Mouse (Mus musculus) MEL (cell line): ENCODE measurements at regions not wholly inside any gene's neighbourhood (a gene's known extent, or its start where the extent isn't known, plus 50 kb on each side); places are given as distances from the start of the nearest gene placed in this dataset.
A peak's percentile ranks its signal among the peaks of the same experiment; 100 is the strongest.

ENCODE experiments used
- DNase-seq: peaks from one replicate; pipeline ENCODE4 v3.0.0; 2011; ENCODE audit warnings: low read depth, low spot score
- H3K27ac ChIP-seq: 2 replicates; pipeline ENCODE4 v1.5.1; 2012; ENCODE audit warnings: low read depth, mild to moderate bottlenecking, control low read depth, low read length, moderate library complexity; ENCODE audit not compliant: control insufficient read depth
- H3K27me3 ChIP-seq, 2 experiments: fragments of 150-350 bp in 1 of 2; sonication (generic) in 1 of 2; 2 replicates each; pipeline ENCODE4 v1.6.1; 2012; ENCODE audit warnings: low read length in 2 of 2, mild to moderate bottlenecking in 2 of 2, improper control_type of control experiment in 1 of 2, moderate library complexity in 1 of 2; ENCODE audit not compliant: insufficient read depth in 2 of 2, control insufficient read depth in 1 of 2
- H3K36me3 ChIP-seq, 2 experiments: 2 replicates each; pipeline ENCODE4 v1.6.1; 2012 to 2014; ENCODE audit warnings: low read length in 2 of 2, improper control_type of control experiment in 1 of 2, inconsistent platforms in 1 of 2, mild to moderate bottlenecking in 1 of 2; ENCODE audit not compliant: insufficient read depth in 2 of 2, control insufficient read depth in 1 of 2
- H3K4me1 ChIP-seq, 2 experiments: fragments of 150-350 bp in 1 of 2; sonication (generic) in 1 of 2; 2 replicates each; pipeline ENCODE4 v1.6.1; 2012; ENCODE audit warnings: low read length in 2 of 2, improper control_type of control experiment in 1 of 2, mild to moderate bottlenecking in 1 of 2; ENCODE audit not compliant: insufficient read depth in 2 of 2, control insufficient read depth in 1 of 2
- H3K4me3 ChIP-seq, 2 experiments: fragments of 150-350 bp in 1 of 2; sonication (generic) in 1 of 2; 2 replicates each; pipeline ENCODE4 v1.5.1; 2012; ENCODE audit warnings: low read depth in 2 of 2, low read length in 2 of 2, mild to moderate bottlenecking in 2 of 2, moderate library complexity in 2 of 2, control low read depth in 1 of 2, improper control_type of control experiment in 1 of 2; ENCODE audit not compliant: control insufficient read depth in 1 of 2, insufficient read depth in 1 of 2
- H3K79me2 ChIP-seq: 2 replicates; pipeline ENCODE4 v1.6.1; 2012; ENCODE audit warnings: mild to moderate bottlenecking, low read length, moderate library complexity; ENCODE audit not compliant: control insufficient read depth, poor library complexity, insufficient read depth
- H3K9ac ChIP-seq: 2 replicates; pipeline ENCODE4 v1.6.1; 2012; ENCODE audit warnings: low read depth, mild to moderate bottlenecking, control low read depth, low read length, moderate library complexity; ENCODE audit not compliant: control insufficient read depth, poor library complexity, severe bottlenecking
- H3K9me3 ChIP-seq: fragments of 150-350 bp; sonication (generic); replicated peaks from 2 replicates; pipeline ENCODE4 v1.6.1; 2012; ENCODE audit warnings: mild to moderate bottlenecking, low read length, improper control_type of control experiment, moderate library complexity; ENCODE audit not compliant: insufficient read depth
- ELF1 ChIP-seq: IDR thresholded peaks from 2 replicates; pipeline ENCODE4 v1.6.1; 2014; ENCODE audit warnings: low read depth, mild to moderate bottlenecking, inconsistent platforms, low read length, improper control_type of control experiment, moderate library complexity
- EP300 ChIP-seq, 2 experiments: IDR thresholded peaks; 2 replicates each; pipeline ENCODE4 v1.6.1; 2011; ENCODE audit warnings: improper control_type of control experiment in 2 of 2, low read length in 2 of 2, low read depth in 1 of 2, mild to moderate bottlenecking in 1 of 2
- ETS1 ChIP-seq: IDR thresholded peaks from 2 replicates; pipeline ENCODE4 v1.6.1; 2012; ENCODE audit warnings: low read depth, mild to moderate bottlenecking, inconsistent platforms, low read length, improper control_type of control experiment, moderate library complexity
- GABPA ChIP-seq: IDR thresholded peaks from 2 replicates; pipeline ENCODE4 v1.6.1; 2012; ENCODE audit warnings: low read depth, mild to moderate bottlenecking, inconsistent platforms, low read length, improper control_type of control experiment, moderate library complexity
- GATA1 ChIP-seq: IDR thresholded peaks from 2 replicates; pipeline ENCODE4 v1.6.1; 2011; ENCODE audit warnings: low read depth, low read length, improper control_type of control experiment
- HCFC1 ChIP-seq: IDR thresholded peaks from 2 replicates; pipeline ENCODE4 v1.6.1; 2012; ENCODE audit warnings: low read depth, mild to moderate bottlenecking, inconsistent platforms, low read length, improper control_type of control experiment, moderate library complexity
- KAT2A ChIP-seq: conservative IDR thresholded peaks from 2 replicates; pipeline ENCODE4 v1.6.1; 2012; ENCODE audit warnings: low read depth, low read length, improper control_type of control experiment, inconsistent platforms
- MAFK ChIP-seq: IDR thresholded peaks from 2 replicates; pipeline ENCODE4 v1.6.1; 2011; ENCODE audit warnings: low read depth, mild to moderate bottlenecking, low read length, improper control_type of control experiment, borderline replicate concordance
- MYB ChIP-seq: IDR thresholded peaks from 2 replicates; pipeline ENCODE4 v1.6.1; 2011; ENCODE audit warnings: mild to moderate bottlenecking, low read depth, low read length, improper control_type of control experiment
- POLR2AphosphoS2 ChIP-seq: IDR thresholded peaks from 2 replicates; pipeline ENCODE4 v1.6.1; 2011; ENCODE audit warnings: low read length, improper control_type of control experiment
- RAD21 ChIP-seq: IDR thresholded peaks from 2 replicates; pipeline ENCODE4 v1.6.1; 2011; ENCODE audit warnings: mild to moderate bottlenecking, low read depth, low read length, improper control_type of control experiment
- RCOR1 ChIP-seq: IDR thresholded peaks from 2 replicates; pipeline ENCODE4 v1.6.1; 2012; ENCODE audit warnings: low read depth, mild to moderate bottlenecking, inconsistent platforms, low read length, improper control_type of control experiment
- TAL1 ChIP-seq: IDR thresholded peaks from 2 replicates; pipeline ENCODE4 v1.6.1; 2012; ENCODE audit warnings: mild to moderate bottlenecking, inconsistent platforms, low read length, moderate library complexity, mixed read lengths
- TCF12 ChIP-seq: IDR thresholded peaks from 2 replicates; pipeline ENCODE4 v1.6.1; 2014; ENCODE audit warnings: low read depth, mild to moderate bottlenecking, inconsistent platforms, low read length, improper control_type of control experiment, moderate library complexity
- UBTF ChIP-seq: IDR thresholded peaks from 2 replicates; pipeline ENCODE4 v1.6.1; 2012; ENCODE audit warnings: low read depth, mild to moderate bottlenecking, inconsistent platforms, low read length, improper control_type of control experiment, moderate library complexity, borderline replicate concordance; ENCODE audit not compliant: insufficient read depth
- USF1 ChIP-seq: IDR thresholded peaks from 2 replicates; pipeline ENCODE4 v1.6.1; 2014; ENCODE audit warnings: low read depth, mild to moderate bottlenecking, inconsistent platforms, low read length, improper control_type of control experiment, moderate library complexity

GRCm38 (mm10) chrX:12306940-12307339 lies 146.8 kb upstream of the Bcor start:
- Histone ChIP-seq H3K27me3 (no peaks in the 10 kb centered on the region), H3K4me3 (no peak overlapping the region), H3K9ac (no peak overlapping the region), H3K79me2 (no peaks in the 10 kb centered on the region), H3K4me1 (0 out of 4 replicates have a peak, but pooled peaks cover 0 to 2% of the 10 kb centered on the region in 2 experiments), H3K9me3 (no peaks in the 10 kb centered on the region), H3K27ac (no peak overlapping the region), H3K36me3 (no peaks in the 10 kb centered on the region)
- TF ChIP-seq UBTF (no peak), USF1 (no peak), HCFC1 (no peak), RAD21 (no peak), ETS1 (no peak), POLR2AphosphoS2 (no peak)
- no peak for DNase-seq

GRCm38 (mm10) chrX:12312534-12312933 lies 152.4 kb upstream of the Bcor start:
- peak; percentile 61 for TF ChIP-seq TAL1
- TF ChIP-seq ELF1, result no peak
- peak; percentile 90 for TF ChIP-seq TCF12
- TF ChIP-seq GABPA, result peak; percentile 74
- 0 out of 2 replicates have a peak, but pooled peaks have one; percentile 20 for TF ChIP-seq RCOR1
- TF ChIP-seq EP300 (IDR thresholded peaks at IDR 0.05; ENCODE audit: low read depth in 1 of 2, low read length in 2 of 2), result peak; percentile 58 to 77; a peak in 3 of 4 replicates
- no peak for TF ChIP-seq KAT2A
- peak; percentile 41; the same call in 1 of the 2 replicates for TF ChIP-seq MAFK
- TF ChIP-seq GATA1, result peak; percentile 64
- TF ChIP-seq ETS1, result peak; percentile 88
- no peak for TF ChIP-seq MYB

More at GRCm38 (mm10) chrX:12312534-12312933, 152.4 kb upstream of the Bcor start:
- Histone ChIP-seq H3K9me3 (no peaks in the 10 kb centered on the region), H3K4me1 (peaks cover 0 to 16% of the 10 kb centered on the region in 2 experiments; a peak in 3 of 4 replicates), H3K27me3 (no peaks in the 10 kb centered on the region), H3K4me3 (no peak overlapping the region), H3K36me3 (peaks cover 0 to 6% of the 10 kb centered on the region in 2 experiments; a peak in 2 of 4 replicates), H3K27ac (no peak overlapping the region), H3K79me2 (no peaks in the 10 kb centered on the region), H3K9ac (no peak overlapping the region)
- peak; percentile 71 for DNase-seq
